Mouse (Mus musculus) layer of hippocampus, adult 8-10 months (tissue): ENCODE data around the gene Mrpl1. TPM values are rescaled to one million over a fixed set of nuclear protein-coding genes. Genes with fewer than 3 reads are reported as not detected.

Source experiments
- DNase-seq, 2 experiments: peaks; one replicate each; pipeline ENCODE4 v3.0.0; 2022; ENCODE audit warnings: low spot score in 2 of 2
- total RNA-seq, 4 experiments: library from RNA; stranded (reverse); gene quantifications; 2 replicates each; pipeline ENCODE4 v1.2.4; 2022

Gene Mrpl1
- total RNA-seq, 4 experiments from 2014 or later: 15.4 to 20.7 (median 17.2) TPM

GRCm38 (mm10) chr5:96308645-96309044, 99.4 kb downstream of the Mrpl1 start:
- DNase-seq: no peak

- no peak for DNase-seq
Measured at GRCm38 (mm10) chr5:96309566-96309965, 100.3 kb downstream of the Mrpl1 start.

- no peak for DNase-seq
Measured at GRCm38 (mm10) chr5:96311677-96312076, 102.4 kb downstream of the Mrpl1 start.

Other genes with a start within 250 kb of the Mrpl1 start
- gene Cnot6l, start 45.3 kb upstream of the Mrpl1 start, total RNA-seq: 10 to 100 TPM; 66.6 to 87.0 (median 76.1) TPM
- 10 to 100 TPM; 13.5 to 16.6 (median 15.3) TPM for gene Fras1, start 164.5 kb downstream of the Mrpl1 start, total RNA-seq